Mouse (Mus musculus): ENCODE measurements around the gene Mxra7. TPM values are rescaled to one million over a fixed set of nuclear protein-coding genes. Genes with fewer than 3 reads are reported as not detected.

The Mxra7 gene
- polyA plus RNA-seq, 1 experiment = 18.6 TPM

DNA sequence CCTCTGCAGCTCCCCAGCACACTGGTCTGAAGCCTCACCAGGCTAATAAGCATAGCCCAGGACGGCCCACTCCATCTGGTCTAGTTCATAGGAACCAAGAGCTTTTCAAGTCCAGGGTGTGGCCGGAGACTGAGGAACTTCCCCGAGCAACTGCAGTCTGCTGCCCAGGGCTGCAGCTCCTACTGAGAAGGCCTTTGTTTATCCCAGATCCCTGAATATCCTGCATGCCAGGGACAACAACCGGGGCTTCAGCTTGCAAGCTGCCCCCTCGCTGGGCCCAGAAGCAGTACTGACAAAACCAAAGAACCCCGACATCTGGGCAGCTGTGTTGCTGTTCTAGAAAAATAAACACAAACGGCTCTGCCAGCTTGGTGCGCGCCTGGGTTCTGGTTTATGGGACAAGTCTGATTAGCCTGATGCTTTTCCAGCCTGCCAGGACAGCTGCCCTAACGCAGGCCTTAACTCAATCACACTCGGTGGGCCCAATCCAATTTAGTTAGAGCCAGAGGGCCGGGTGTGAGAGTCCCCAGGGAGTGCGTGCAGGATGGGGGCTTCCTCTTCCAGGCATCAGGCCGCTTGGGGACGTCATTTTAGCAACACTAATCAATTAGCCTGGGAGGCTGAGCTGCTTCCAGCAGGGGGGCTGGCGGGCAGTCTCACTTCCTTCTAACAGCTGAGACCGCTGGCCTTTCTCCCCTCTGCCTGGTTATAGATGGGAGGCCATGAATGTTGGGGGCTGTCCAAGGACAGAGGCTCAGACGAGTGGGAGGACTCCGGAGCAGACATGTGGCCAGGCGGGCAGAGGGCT, 13.6 kb downstream of the Mxra7 start:
- Histone ChIP-seq H3K27ac (ENCODE audit: insufficient read depth, low read length) (peak overlapping the region; percentile 37; the same call in 1 of the 2 replicates), H3K27me3 (ENCODE audit: control insufficient read depth, insufficient read depth, low read length) (no peaks in the 10 kb centered on the region; the same call in 1 of the 2 replicates), H3K36me3 (ENCODE audit: control insufficient read depth, insufficient read depth, low read length) (no peaks in the 10 kb centered on the region), H3K4me3 (ENCODE audit: extremely low read depth, insufficient read depth, insufficient read length) (no peak overlapping the region), H3K4me1 (ENCODE audit: control insufficient read depth, insufficient read depth, insufficient read length) (0 out of 2 replicates have a peak, but pooled peaks cover 4% of the 10 kb centered on the region)
- DNase-seq (ENCODE audit: low read depth in 1 of 2, low spot score in 2 of 2) = peak in 1 of 2 experiments; percentile 51
- TF ChIP-seq CTCF (IDR thresholded peaks at IDR 0.05; ENCODE audit: extremely low read depth, insufficient read depth, insufficient read length, insufficient replicate concordance) (no peak), POLR2A (IDR thresholded peaks at IDR 0.05; ENCODE audit: low read depth, low read length) (no peak)
- WGBS = 64% methylated on average over 20 of the region's 20 CpGs

DNA sequence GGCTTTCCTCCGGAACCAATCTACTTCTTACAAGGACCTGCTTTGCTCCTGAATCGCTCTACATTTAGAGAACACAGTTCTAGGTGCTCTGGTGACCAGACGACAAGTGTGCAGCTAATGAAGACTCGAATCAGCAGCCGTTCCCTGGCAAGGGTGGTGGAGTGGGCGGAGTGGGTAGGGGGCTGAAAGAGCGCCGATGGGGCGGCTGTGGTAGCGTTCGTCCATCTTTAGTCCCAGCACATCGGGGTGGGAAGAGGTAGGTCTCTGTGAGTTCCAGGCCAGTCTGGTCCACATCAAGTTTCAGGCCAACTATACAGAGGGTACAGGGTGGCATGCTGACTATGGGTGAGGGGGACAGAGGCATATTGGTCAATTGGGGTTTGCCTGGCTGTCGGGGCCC, 14.2 kb downstream of the Mxra7 start:
- no peak for DNase-seq (ENCODE audit: low read depth in 1 of 2, low spot score in 2 of 2)
- Histone ChIP-seq H3K4me3 (ENCODE audit: extremely low read depth, insufficient read depth, insufficient read length) (no peak overlapping the region), H3K27ac (ENCODE audit: insufficient read depth, low read length) (no peak overlapping the region; the same call in 1 of the 2 replicates), H3K36me3 (ENCODE audit: control insufficient read depth, insufficient read depth, low read length) (no peaks in the 10 kb centered on the region), H3K27me3 (ENCODE audit: control insufficient read depth, insufficient read depth, low read length) (no peaks in the 10 kb centered on the region; the same call in 1 of the 2 replicates), H3K4me1 (ENCODE audit: control insufficient read depth, insufficient read depth, insufficient read length) (0 out of 2 replicates have a peak, but pooled peaks cover 4% of the 10 kb centered on the region)
- TF ChIP-seq CTCF (IDR thresholded peaks at IDR 0.05; ENCODE audit: extremely low read depth, insufficient read depth, insufficient read length, insufficient replicate concordance) = no peak
- 91% methylated on average over 13 of the region's 13 CpGs for WGBS

DNA sequence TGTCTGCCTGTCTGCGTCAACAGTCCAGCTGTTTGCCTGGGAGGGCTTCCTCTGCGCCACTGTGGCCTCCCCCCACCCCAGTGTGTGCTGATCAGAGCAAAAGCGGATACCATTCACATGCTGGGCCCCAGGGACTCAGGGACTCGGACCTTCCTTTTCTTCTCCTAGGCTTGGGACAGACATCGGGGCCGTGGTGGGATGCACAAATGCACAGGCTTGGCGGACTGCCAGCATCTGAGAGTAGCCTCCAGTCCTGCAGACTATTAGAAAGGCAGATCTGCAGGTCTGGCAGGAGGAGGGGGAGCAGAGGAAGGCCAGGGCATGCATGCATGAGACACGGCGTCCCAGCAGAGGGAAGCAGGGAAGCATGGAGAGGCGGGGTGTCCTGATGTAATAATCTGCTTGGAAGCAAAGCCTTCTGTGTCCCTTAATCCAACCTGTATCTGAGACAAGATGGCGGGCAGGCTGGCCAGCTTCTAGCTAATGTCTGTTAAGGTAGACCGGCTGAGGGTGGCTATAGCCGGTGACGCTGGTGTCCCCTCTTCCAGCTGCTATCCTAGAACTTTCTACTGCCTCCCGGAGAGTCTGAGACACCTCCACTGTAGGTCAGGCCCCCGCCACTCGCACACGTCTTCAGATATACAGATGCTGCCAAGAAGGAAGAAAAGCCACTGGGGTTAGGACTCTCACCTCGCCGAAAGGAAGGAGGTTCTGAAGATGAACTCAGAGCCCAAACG, 14.9 kb downstream of the Mxra7 start:
- no peak for TF ChIP-seq POLR2A (IDR thresholded peaks at IDR 0.05; ENCODE audit: low read depth, low read length)
- TF ChIP-seq CTCF (IDR thresholded peaks at IDR 0.05; ENCODE audit: extremely low read depth, insufficient read depth, insufficient read length, insufficient replicate concordance) = no peak
- H3K4me1 ChIP-seq (ENCODE audit: control insufficient read depth, insufficient read depth, insufficient read length) = 0 out of 2 replicates have a peak, but pooled peaks cover 4% of the 10 kb centered on the region
- 88% methylated on average over 21 of the region's 21 CpGs for WGBS
- H3K4me3 ChIP-seq (ENCODE audit: extremely low read depth, insufficient read depth, insufficient read length) = no peak overlapping the region
- no peak overlapping the region for H3K27ac ChIP-seq (ENCODE audit: insufficient read depth, low read length)
- no peak for DNase-seq (ENCODE audit: low read depth in 1 of 2, low spot score in 2 of 2)
- H3K36me3 ChIP-seq (ENCODE audit: control insufficient read depth, insufficient read depth, low read length) = no peaks in the 10 kb centered on the region
- H3K27me3 ChIP-seq (ENCODE audit: control insufficient read depth, insufficient read depth, low read length) = no peaks in the 10 kb centered on the region; the same call in 1 of the 2 replicates

DNA sequence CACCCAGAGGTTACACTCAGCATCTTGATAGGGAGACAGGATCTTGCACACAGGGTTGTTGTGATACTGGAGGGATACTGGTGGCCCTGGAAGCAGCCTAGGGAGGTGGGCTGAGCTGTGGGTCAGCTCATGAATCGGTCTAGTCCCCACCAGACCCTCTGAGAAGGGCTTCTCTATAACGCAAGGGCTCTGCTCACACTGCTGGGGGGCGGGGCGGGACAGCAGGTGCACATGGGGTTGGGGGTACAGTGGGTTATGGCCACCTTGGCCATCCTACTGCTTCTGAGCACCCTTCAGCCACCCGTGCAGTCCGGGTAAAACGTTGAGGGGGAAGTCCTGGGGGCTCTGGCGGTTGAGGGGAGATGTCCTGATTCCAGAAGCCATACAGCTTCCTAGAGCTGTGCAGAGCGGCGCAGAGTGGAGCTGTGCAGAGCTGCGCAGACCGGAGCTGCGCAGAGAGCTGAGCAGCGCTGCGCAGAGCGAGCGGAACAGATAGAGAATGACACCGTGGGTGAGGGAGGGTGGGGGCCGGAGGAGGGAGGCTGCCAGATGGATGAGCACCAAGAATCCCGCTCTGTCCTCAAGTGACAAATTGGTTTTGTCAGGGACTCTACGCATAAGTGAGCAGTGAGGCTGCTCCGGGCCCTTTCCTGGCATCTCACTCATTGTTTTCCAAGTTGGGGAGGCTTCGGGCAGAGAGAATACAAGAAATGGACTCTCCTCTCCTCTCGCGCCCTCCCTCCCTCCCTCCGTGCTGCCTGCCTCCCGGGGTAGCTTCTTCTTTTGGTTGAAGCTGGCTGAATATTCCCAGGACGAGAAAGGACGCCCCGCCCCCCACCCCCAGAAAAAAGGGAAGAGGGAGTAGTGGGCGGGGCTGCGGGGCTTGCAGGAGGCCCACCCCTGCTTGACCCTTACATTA, 16.6 kb downstream of the Mxra7 start:
- Histone ChIP-seq H3K27ac (ENCODE audit: insufficient read depth, low read length) (no peak overlapping the region), H3K4me3 (ENCODE audit: extremely low read depth, insufficient read depth, insufficient read length) (peak overlapping the region; percentile 47; the same call in 1 of the 2 replicates), H3K36me3 (ENCODE audit: control insufficient read depth, insufficient read depth, low read length) (no peaks in the 10 kb centered on the region), H3K27me3 (ENCODE audit: control insufficient read depth, insufficient read depth, low read length) (no peaks in the 10 kb centered on the region; the same call in 1 of the 2 replicates), H3K4me1 (ENCODE audit: control insufficient read depth, insufficient read depth, insufficient read length) (0 out of 2 replicates have a peak, but pooled peaks cover 4% of the 10 kb centered on the region)
- no peak for DNase-seq (ENCODE audit: low read depth in 1 of 2, low spot score in 2 of 2)
- TF ChIP-seq CTCF (IDR thresholded peaks at IDR 0.05; ENCODE audit: extremely low read depth, insufficient read depth, insufficient read length, insufficient replicate concordance) (no peak), POLR2A (IDR thresholded peaks at IDR 0.05; ENCODE audit: low read depth, low read length) (no peak)
- WGBS = 13% methylated on average over 29 of the region's 32 CpGs

DNA sequence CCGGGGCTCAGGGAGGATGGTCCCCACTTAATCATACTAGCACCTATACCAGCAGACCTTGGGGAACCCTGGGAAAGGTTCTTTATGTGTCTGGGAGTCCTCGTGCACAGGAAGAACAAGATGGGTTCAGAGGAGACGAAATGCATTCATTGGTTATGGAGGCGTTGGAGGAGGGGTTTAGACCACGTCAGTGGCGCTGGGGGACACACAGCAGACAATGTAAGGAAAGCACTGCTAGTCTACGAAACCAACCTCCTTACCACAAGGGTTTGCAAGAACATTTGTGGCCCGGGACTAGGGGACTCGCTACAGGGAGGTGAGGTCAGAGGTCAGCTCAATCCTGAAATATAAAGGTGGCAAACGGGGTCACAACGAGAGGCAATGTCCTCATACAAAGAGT, 17.3 kb downstream of the Mxra7 start:
- H3K27me3 ChIP-seq (ENCODE audit: control insufficient read depth, insufficient read depth, low read length) = no peaks in the 10 kb centered on the region; the same call in 1 of the 2 replicates
- no peak for DNase-seq (ENCODE audit: low read depth in 1 of 2, low spot score in 2 of 2)
- WGBS = 83% methylated on average over 11 of the region's 11 CpGs

DNA sequence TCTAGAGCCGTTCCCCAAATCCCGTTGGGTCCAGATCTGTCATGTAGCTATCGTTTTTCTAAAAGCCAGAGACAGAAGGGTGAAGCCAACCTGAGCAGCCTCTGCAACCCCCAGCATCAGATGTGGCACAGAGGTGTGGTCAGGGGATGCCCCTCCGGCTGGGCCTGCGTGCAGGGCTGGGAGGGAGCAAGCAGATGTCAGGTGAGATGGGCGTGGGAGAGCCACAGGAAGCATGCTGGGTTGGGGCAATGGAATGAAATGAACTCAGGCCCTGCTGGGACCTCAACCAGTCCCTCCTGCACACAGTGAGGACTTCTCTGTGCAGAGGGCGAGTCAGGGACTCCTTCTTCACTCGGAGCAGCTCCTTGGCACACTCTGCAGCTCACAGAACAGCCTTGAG, 18.3 kb downstream of the Mxra7 start:
- DNase-seq (ENCODE audit: low read depth in 1 of 2, low spot score in 2 of 2) = no peak
- H3K27me3 ChIP-seq (ENCODE audit: control insufficient read depth, insufficient read depth, low read length) = no peaks in the 10 kb centered on the region; the same call in 1 of the 2 replicates
- H3K4me1 ChIP-seq (ENCODE audit: control insufficient read depth, insufficient read depth, insufficient read length) = 0 out of 2 replicates have a peak, but pooled peaks cover 4% of the 10 kb centered on the region
- TF ChIP-seq POLR2A (IDR thresholded peaks at IDR 0.05; ENCODE audit: low read depth, low read length) (no peak), CTCF (IDR thresholded peaks at IDR 0.05; ENCODE audit: extremely low read depth, insufficient read depth, insufficient read length, insufficient replicate concordance) (no peak)
- WGBS = 78% methylated on average over 8 of the region's 8 CpGs
- H3K27ac ChIP-seq (ENCODE audit: insufficient read depth, low read length) = no peak overlapping the region
- H3K36me3 ChIP-seq (ENCODE audit: control insufficient read depth, insufficient read depth, low read length) = no peaks in the 10 kb centered on the region
- no peak overlapping the region for H3K4me3 ChIP-seq (ENCODE audit: extremely low read depth, insufficient read depth, insufficient read length)

More for the DNA sequence above, 17.3 kb downstream of the Mxra7 start:
- TF ChIP-seq POLR2A (IDR thresholded peaks at IDR 0.05; ENCODE audit: low read depth, low read length) (no peak), CTCF (IDR thresholded peaks at IDR 0.05; ENCODE audit: extremely low read depth, insufficient read depth, insufficient read length, insufficient replicate concordance) (no peak)
- Histone ChIP-seq H3K4me1 (ENCODE audit: control insufficient read depth, insufficient read depth, insufficient read length) (0 out of 2 replicates have a peak, but pooled peaks cover 4% of the 10 kb centered on the region), H3K27ac (ENCODE audit: insufficient read depth, low read length) (no peak overlapping the region), H3K4me3 (ENCODE audit: extremely low read depth, insufficient read depth, insufficient read length) (no peak overlapping the region), H3K36me3 (ENCODE audit: control insufficient read depth, insufficient read depth, low read length) (no peaks in the 10 kb centered on the region)

Measured in spleen, adult 2 months (tissue).